Mouse (Mus musculus): Measurements from ENCODE around the gene Gm49384.

Gene Gm49384

DNA sequence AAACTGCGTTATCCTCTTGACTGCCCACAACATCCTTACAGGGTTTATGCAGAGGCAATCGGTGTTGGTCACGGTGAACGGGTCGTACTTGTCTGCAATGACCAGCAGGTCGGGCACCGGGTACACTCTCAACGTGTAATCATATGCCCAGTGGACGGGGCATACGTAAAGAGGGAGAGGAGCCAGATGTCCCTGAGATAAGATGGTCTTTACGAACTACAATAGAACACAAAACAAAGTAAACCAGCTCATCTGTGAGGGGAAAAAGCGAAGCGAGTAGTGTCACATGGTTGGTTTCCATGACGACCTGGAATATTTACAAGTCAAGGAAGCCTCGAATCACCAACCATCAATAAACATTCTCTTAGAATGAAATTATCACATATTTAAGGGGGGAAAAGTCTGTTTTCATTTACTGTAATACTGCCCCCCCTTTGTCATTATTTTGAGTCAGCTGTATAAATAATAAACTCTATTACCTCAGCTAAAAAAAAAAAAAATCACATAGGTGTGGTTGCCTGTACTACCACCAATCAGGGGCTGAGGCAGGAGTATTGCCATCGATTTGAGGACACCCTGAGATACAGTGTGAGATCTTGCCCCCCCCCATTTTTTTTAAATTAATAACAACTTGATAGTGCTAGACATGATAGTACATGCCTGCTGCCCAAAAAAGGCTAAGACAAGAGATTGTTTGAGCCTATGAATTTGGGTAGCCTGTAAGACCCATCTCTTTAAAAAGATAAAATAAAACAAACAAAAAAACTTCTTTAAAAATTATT, at the start of gene Gm49384:
Gene Gm49384, minus strand, starts transcription at position 216 of the 782 bp plus-strand sequence.
- no peak for DNase-seq

DNA sequence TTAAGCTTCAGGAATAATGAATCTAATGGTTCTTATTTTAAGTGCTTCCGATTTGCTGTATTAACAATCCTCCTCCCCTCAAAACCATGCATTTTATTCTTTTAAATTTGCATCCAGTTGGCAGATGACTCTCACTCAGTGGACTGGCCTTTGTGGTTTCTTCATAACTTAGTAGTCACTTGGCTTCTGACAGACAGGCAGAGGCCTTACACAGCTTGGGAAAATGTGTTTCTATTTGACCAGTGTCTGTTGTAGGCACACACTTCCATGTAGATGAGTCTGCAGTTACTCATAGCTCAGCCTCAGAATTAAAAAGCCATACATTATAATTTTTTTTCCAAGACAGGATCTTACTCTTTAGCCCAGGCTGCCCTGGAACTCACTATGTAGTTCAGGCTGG, 49.7 kb upstream of the Gm49384 start:
- DNase-seq, result no peak

DNA sequence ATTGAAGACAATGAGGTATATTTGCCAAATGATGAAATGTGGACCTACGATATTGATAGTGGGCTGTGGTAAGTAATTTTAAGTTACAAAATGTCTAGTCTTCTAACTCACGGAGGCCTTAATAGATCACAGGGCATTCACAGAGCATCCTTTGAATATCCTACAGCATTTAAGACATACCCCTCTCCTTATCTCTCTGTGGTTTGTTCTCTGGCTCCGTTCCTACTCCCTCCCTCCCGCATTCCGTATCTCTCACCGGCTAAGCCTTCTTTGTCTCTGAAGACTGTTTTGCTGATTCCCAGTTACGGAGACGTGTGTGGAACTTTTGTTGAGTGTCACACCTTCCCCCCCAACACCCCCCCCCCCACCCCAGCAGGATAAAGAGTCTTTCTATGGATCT, 46.7 kb upstream of the Gm49384 start:
- no peak for DNase-seq

DNA sequence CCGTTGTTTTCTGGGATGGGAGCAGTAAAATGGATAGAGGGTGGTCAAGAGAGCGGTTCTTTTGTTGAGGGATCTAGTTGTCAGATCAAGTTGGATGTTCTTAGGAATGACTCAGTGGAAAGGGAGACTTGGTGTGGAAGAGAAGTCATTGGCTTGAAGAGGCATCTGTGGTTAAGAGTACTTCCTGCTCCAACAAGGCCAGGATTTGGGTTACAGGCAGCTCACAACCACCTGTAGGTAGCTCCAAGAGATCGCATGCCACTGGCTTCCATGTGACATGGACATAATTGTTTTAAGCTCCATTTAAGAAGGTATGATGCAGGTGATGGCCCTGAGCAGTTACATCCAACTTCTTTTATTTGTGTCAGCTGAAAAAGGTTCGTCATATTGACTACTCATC, 45.7 kb upstream of the Gm49384 start:
- DNase-seq, result no peak

DNA sequence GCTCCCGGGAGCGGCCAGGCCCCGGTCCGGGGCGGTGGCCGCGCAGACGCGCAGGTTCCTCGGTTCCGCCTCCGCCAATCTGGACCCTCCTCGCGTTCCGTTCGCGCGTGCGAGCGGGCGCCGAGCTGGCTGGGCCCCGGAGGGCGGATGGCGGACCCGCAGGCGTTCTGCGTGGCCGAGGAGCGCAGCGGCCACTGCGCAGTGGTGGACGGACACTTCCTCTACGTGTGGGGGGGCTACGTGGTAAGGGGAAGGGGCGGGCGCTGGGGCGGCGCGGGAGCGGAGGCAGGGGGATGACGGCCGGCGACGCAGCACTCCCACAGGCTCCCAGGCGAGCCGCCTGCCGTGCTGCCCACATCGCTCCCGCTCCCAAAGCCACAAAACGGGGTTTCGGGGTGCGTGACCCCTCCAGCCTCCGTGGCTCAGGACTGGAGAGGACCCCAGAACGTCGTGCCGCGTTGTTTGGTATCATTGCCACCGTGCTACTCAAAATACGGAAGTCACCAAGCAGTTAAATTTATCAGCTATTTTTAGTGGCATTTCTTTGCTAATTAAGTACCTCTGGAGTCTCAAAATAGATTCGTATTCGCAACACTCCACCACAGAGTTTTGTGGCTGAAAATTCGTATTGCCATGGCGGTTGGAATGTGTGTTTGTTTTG, 37.8 kb upstream of the Gm49384 start:
- DNase-seq, result peak; percentile 69

DNA sequence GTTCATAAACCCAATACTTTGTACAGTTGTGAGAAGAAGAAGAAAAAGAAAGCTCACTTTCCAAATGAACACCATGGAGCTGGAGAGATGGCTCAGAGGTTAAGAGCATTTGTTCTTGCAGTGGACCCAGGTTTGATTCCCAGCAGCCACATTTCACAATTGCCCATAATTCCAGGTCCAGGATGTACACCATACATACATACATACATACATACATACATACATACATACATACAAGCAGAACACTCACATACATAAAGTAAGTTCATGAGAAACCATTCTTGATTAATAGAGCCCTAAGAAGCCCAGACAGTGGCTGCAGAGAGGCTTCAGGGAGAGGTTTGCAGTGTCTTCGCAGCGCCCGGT, 37.3 kb upstream of the Gm49384 start:
- DNase-seq, result no peak

DNA sequence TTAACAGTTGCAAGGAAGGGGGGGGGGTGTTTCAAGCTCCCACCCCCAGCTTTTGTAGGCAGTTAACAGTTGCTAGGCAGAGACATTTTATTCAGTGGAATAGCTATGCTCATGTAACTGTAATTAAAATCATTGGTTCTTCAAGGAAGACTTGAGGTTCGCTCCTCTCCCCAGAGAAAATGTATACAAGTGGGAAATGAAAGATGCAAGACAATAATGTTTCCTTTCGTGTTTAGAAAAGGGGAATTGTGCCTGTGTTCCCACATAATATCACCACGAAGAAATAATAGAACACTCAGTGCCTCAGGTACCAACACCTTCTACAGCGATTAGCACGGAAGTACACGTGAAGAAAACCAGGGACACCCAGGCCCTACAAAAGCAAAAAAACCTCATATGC, 36.8 kb upstream of the Gm49384 start, which contains the start of gene Klhdc1:
Gene Klhdc1, plus strand, starts transcription at position 301 of the 400 bp plus-strand sequence.
- DNase-seq, result no peak

DNA sequence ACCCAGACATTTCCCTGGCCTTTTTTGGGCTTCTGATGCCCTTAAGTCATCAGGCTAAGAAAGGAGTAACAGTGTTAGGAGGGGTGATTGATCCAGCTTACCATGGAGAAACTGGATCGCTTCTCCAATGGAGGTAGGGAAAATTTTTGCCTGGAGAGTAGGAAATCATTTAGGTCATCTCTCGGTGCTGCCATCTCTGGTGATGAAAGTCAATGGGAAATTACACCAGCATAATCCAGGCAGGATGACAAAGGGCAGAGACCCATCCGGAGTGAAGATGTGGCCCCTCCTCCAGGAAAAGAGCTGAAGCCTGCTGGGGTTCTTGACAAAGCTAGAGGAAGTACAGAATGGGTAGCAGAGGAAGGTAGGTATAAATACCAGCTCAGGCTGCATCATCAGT, 34.2 kb upstream of the Gm49384 start:
- peak; percentile 22 for DNase-seq

DNA sequence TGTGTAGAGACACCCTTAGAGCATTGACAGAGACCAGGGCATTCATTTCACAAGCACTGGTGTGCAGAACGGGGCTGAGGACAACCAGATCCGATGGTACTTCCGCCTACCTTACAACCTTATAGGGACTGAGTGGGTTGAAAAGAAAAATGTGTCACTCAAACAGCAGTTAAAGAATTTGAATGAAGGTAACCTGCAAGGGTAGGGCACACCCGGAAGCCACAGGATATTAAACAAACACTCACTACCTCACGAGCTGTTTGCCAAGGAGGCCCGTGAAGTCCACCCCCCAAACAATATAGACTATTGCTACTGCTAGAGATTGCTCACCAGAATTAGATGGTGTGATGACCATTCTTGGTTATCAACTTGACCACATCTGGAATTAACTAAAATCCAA, 31.7 kb upstream of the Gm49384 start:
- DNase-seq, result peak; percentile 15

DNA sequence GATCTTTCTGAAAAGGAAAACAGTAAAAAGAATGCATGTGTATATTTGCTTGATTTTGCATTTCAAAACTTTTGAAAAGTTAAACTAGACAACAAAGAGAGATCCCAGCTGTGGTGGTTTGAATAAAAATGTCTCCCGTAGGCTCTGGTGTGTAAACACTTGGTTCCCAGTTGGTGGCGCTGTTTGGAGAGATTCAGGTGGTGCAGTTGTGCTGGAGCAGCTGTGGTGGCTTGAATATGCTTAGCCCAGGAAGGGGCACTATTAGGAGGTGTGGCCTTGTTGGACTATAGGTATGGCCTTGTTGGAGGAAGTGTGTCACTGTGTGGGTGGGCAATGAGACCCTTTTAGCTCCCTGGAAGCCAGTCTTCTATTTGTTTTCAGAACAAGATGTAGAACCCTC, 25.2 kb upstream of the Gm49384 start:
- peak; percentile 19 for DNase-seq

DNA sequence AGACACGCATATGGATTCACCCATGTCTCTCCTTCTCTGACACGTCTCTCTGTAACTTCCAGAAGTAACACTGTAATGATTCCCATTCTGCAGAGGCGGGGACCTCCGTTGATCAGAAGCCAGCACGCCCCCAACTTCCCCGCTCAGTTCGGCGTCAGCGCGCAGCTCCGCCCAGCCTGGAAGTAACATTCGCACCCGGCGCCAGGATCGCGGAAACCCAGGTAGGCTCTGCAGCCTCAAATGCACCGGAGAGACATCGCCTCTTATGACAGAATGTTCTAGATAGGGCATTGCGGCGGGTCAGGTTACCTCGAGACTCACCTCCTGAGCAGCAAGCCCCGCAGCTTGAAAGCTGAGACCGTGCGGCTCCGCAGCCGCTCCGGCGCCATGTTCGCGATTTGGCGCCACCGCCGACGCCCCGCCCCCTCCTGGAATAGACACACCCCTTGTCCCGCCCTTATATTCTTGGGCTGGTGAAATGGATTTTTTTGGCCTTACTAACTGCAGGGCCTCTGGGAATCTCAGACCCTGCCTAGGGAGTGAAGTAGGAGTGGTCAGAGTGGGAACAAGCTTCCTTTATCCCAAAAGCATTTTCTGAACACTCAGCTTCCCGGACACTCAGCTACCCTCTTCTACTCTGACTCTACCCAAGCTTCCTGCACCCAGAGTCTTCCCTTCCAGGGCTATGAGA, 23.9 kb upstream of the Gm49384 start, which contains the start of gene Pole2:
Gene Pole2, minus strand, starts transcription at position 420 of the 691 bp plus-strand sequence.
- peak; percentile 92 for DNase-seq

DNA sequence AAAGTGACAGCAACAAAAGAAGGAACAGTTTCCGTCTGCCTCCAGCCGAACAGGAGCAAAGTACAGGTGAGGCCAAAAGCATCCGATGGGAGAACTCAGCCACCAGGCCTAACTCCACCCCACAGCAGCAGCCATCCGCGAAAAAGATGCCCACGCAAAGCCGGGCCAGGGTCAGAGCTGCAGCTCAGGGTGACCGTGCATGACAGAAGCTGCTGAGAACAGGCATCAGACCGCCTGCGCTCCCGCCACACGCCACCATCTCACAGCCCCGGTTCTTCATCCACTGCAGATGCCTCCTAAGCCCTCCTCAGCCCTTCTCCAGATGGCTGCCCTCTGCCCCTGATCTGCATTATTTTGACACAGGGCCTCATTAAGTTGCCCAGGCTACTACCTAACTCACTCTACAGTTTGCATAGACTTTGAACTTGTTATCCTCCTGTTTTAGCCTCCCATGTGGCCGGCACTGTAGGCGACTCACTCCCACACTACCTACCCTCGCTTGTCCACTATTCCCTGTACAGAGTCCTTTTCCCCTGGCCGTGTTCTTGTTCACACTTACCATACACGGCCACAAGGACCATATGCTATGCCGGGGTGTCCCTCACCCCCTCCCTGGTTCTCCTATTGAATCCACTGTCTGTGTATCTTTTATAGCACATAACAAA, 16.7 kb upstream of the Gm49384 start:
- no peak for DNase-seq

DNA sequence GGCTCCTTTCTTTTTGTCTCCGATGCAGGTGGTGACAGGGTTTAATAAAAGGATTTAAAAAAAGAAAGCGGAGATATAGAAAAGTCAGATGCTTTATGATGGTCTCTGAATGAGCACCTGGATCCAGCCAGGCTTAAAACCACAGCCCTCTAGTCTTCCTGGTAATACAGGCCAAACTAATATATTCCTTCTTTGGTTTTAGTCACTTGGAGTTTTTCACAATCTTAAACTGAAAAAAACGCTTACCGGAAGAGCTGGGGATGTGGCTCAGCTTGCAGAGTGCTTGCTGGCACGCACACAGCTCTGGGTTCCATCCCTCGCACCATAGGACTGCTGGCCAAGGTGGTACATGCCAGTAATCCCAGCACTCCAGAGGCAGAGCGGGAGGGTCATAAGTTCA, 12.5 kb upstream of the Gm49384 start:
- DNase-seq, result no peak

DNA sequence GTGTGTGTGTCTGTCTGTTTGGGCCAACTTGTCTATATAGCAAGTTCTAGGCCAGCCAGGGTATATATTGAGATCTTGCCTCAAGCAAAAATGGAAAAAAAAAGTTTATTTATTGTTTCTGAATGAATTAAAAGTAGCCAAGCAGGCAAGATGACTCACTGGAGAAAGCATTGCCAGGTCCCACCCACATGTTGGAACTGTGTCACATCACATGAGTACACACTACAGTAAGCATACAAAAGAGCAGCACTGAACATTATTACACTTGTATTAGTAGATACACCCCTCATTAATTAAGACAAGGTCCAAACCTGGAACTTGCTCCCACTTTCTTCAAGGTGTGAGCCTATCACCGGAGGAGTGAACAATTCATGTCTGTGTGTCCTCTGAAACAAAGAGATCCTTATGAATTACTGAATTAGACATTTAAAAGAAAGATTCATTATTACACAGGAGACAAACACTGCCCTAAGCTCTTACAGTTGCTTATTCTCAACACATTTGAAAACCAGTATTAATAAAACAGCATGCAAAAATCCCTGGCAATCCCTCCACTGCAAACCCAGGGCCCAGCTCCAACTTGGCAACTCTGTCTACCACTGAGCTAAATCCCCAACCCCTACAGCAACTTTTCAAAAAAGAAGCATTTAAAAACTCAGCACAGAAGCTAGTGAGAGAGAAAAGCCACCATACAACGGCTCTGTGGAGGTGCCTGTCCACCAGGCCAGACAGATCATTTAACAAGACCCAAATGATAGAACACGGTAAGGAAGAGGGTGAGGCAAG, 11.1 kb upstream of the Gm49384 start:
- DNase-seq, result peak; percentile 76

DNA sequence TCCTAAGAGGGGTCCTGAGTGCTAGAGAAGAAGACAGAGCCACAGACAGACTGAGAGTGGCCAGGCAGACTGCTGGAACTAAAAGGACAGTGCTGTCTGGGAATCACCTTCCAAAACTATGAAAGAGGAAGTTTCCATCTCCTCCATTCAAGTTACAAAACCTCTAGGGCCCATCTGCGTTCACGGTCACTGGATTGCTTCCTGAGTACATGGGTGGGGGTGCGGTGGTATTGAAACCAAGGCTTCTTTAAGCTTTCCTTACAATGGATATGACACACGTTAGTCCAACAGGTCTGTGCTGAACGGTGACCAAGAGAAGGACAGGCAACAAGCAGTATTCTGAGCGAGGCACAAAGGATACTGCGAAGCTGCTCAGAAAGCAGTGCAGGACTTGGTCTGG, 10.3 kb upstream of the Gm49384 start:
- no peak for DNase-seq

DNA sequence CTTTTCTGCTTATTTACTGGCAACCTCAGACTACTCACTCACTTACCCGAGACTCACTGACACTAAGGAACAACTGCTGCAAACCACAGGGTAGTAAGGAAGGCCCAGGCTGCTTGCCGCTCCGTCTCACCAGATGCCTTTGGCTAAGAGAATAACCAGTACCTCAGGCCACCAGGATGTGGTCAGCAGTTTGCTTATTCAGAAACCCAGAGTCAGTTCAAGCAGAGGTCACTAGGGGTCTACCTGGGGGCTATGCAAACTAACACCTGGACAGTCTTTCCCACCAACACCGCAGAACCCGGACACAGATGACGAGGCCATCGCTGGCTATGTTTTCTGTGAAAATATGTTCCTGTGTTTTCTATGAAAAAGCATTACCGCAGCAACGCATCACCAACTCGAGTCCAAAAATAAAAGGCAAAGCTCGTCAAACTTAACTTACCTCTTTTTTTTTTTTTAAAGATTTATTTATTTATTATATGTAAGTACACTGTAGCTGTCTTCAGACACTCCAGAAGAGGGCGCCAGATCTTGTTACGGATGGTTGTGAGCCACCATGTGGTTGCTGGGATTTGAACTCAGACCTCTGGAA, 9.2 kb upstream of the Gm49384 start:
- DNase-seq, result no peak

DNA sequence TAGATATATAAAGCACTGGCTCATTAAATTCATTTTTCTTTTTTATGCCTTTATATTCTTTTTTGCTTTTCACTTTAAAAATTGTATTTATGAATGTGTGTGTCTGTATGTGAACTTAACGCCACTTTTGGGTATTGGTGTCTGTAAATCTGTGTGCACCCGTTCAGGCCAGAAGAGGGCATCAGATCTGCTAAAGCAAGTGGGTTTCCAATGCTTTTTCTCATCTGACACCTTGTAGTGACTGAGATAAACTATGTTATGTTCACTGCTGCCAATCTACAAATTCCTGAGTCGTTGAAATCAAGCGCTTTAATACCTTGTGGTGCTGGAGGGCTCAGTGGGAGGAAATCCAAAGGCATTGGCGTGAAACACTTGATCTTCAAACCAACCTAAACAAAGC, 7.0 kb upstream of the Gm49384 start:
- DNase-seq, result peak; percentile 17

DNA sequence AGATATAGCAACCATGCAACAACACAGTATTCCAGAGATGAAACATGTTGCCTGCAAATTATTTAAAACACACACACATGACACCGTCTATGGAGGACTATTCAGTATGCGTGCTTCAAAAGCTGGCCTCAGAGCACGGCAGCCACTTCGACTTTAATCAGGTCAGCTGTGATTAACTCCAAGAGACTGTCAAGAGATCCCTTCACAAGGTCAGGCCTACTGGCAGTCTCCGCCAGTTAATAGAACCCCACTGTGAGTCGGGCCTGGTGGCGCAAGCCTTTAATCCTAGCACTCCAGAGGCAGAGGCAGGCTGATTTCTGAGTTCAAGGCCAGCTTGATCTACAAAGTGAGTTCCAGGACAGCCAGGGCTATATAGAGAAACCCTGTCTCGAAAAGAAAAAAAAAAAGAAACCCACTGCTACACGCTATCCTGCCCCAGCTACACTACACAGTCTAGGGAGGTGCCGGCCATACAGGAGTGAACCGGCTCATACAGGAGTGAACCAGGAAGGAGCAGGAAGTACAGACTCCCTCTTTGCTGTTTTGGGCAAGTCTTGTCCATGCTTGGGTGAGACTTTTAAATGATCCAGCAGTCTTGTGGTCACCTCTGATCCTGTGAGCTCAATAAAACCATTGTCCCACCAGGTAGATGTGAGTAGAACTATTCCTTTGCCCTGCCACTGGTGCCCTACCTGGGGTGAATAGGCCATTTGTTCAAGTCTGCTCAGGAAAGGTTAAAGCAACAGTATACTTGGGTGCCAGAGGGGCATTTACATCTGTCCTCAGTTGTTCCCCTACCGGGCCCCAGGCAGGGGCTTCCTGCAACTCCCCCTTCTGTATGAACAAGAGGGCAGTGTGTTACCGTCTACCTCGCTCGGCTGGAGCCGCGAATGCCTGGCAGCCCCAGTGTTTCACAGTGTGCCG, 6.3 kb upstream of the Gm49384 start:
- DNase-seq, result no peak

DNA sequence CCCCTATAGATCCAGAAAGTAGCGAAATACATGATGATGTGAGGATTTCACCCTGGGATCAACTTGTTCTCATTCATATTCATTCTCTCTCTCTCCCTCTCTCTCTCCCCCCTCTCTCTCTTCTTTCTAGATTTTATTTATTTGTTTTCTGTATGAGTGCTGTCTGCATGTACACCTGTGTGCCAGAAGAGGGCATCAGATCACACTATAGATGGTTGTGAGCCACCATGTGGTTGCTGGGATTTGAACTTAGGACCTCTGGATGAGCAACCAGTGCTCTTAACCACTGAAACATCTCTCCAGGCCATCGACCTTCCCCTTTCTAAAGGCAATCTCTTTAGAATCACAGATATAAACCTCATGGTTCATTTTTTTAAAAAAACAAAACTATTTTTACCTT, 4.5 kb upstream of the Gm49384 start:
- no peak for DNase-seq

DNA sequence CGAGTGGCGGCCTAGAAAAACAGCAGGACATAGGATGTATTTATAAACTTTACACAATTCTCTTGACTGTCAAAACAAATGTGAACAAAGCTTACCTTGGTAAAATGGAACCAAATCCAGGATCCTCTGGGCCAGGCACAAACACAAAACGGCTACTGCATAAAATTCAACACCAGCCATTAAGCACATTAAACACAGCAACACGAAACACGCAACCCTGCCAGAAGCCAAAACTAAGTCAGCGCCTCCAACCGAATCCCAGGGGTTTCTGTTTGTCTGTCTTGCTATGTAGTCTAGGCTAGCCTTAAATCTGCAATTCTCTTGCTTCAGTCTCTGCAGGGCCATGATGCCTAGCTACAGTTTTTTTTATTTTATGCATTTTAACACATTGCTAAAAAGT, 3.9 kb upstream of the Gm49384 start:
- no peak for DNase-seq

DNA sequence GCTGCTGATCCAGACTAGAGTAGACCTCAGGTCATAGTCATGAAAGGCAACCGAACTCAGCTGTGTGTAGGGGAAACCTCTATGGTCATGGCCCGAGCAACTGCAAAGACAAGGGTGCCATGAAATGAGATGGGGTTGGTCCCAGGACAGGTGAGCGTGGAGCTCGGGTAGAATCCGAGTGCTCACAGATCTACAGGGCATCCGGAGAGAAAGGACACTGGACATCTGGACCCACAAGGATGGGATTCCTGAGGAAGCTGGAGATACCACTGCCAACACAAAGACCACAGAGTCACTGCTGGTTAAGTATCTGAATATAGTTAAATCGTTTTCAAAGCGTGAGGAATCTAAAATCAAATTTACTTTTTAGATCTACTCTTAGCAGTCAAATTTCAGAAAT, 3.3 kb upstream of the Gm49384 start:
- no peak for DNase-seq
